Mouse (Mus musculus) right cerebral cortex, postnatal 4 days (tissue): ENCODE results near the gene Ube2c.
"Not testable (repeated sequence)": the region's sequence is repeated elsewhere in the genome, so short reads cannot be mapped to it uniquely, and the experiment has no call there.

Experiments
- DNase-seq: peaks from one replicate; pipeline ENCODE4 v3.0.0-alpha.2; 2022

The Ube2c gene

DNA sequence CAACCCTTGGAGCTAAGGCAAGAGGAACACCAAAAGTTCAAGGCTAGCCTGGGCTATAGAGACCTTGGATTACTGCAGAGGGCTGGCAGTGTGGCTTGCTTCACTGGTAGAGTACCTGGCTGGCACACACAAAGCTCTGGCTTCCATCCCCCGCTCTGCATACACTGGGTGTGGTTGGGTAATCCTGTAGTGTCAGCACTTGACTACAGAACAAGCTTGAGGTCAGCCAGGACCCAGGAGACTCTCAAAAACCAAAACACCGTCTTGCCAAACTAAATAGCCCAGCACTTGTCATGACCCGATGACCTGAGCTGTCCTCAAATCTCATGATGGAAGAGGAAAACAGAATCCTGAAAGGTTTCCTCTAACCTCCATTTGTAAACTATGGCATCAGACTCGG lies 20.8 kb downstream of the Ube2c start:
- DNase-seq, result no peak

DNA sequence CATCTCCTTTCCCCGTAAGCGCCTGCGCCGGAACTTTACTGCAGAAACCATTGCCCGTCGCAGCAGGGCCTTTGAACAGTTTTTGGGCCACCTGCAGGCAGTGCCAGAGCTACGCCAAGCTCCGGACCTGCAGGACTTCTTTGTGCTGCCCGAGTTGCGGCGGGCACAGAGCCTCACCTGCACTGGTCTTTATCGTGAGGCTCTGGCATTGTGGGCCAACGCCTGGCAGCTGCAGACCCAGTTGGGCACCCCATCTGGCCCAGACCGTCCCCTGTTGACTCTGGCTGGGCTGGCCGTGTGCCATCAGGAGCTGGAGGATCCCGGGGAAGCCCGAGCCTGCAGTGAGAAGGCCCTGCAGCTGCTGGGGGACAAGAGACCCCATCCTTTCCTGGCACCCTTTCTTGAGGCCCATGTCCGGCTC lies 22.2 kb downstream of the Ube2c start:
- peak; percentile 30 for DNase-seq

DNA sequence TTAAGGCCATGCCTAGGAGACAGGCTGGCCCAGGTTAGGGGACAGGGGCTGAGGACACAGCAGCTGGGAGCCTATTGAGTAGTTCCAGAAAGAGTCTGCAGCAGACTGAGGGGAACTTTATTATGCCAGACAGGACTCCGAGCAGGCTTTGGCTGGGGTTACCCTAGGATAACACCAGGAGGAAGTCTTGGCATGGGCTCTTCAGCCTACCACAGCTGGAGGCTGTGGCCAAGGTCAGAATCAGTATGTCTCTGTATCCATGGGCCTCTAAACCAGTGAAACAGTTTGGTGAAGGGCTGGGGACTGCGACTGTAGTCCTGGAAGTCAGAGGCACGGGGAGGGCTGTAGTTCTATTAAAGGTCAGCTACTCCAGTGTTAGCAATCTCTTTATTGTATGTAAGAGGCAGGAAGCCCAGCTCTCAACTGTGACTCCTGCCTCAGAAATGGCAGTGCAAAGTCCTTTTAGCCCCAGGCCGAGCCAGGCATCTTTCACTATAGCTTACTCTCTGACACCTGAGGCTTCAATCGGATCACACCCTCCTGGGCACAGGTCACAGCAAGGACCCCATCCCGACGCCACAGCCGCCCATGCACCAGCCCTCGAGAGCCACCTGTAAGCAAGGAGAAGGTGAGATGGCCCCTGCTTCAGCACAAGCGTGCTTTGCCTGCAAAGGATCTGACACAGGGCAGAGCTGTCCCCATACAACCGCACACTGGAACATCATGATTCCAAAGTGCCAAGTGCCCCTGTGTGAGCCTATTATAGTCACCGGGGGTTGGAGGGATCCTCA lies 22.9 kb downstream of the Ube2c start:
- DNase-seq, result no peak

DNA sequence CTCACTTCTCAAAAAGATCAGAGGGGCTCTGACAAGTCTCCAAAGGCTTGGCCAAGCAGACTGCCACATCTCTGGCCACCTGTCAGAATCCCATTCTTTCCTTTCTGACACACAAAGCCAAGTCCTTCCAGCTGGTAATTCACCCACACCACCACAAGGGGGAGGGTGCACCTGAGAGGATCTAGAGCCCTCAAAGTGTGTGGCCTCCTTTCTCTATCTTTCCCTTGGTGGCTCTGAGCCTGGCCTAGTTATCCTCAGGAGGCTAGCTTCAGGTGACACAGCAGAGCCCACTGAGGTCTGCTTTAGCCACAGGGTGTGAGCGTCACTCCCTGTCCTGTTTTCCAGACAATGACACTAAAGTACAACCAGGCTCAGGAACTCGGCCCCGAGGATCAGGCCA lies 23.5 kb downstream of the Ube2c start:
- peak; percentile 46 for DNase-seq

DNA sequence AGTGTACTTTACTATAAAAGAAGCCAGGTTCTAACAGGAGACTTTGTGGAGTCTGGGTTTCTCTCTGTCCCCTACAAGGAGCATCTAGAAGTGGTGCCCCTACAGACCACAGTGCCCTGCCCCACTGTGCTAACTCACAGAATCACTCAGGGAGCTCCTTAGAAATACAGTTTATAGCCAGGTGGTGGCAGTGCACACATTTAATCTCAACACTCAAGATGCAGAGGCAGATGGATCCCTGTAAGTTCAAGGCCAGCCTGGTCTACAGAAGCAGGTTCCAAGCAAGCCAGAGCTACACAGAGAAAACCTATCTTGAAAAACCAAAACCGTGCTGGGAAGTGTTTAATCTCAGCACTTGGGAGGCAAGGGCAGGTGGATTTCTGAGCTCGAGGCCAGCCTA lies 24.1 kb downstream of the Ube2c start:
- DNase-seq, result no peak

DNA sequence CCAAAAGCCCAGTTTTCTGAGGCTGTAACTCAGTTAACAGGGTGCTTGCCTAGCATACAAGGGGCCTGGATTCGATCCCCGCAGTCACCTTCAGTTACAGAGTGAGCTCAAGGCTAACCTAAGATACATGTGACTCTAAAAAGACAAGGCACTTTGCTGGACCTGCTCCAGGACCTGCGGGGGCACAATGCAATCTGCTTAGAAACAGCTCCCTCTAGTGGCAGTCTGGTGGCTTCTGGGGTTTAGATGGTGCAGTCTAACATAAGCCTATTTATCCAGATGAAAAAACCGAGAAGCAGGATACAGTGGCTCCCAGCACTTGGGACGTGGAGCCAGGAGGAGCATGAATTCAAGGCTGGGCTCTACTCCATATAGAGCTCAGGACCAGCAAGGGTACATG lies 24.6 kb downstream of the Ube2c start:
- DNase-seq, result peak; percentile 80

DNA sequence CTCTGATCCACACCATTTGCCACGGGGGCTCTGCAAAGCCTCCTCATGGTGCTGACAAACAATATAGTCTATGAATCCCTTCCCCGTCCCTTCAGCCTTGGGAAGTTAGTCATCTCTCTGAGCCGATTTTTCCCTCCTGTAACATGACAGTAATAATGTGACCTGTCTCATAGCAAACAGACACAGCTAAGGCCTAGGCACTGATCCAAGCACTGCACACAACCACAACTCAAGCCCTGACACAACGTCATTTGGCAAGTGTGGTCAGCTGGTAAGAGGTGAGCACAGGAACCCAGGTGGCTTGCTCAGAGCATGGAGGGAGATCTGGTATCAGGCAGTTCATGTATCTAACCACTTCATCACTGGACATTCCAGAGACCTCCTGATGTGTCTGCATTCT lies 26.2 kb downstream of the Ube2c start:
- no peak for DNase-seq

DNA sequence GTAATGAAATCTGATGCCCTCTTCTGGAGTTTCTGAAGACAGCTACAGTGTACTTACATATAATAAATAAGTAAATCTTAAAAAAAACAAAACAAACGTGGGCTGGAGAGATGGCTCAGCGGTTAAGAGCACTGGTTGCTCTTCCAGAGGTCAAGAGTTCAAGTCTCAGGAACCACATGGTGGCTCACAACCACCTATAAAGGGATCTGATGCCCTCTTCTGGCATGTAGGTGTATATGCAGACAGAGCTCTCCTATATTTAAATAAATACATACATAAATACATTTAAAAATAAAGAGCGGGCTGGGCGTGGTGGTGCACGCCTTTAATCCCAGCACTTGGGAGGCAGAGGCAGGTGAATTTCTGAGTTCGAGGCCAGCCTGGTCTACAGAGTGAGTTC lies 28.9 kb downstream of the Ube2c start:
- DNase-seq, result not testable (repeated sequence)

DNA sequence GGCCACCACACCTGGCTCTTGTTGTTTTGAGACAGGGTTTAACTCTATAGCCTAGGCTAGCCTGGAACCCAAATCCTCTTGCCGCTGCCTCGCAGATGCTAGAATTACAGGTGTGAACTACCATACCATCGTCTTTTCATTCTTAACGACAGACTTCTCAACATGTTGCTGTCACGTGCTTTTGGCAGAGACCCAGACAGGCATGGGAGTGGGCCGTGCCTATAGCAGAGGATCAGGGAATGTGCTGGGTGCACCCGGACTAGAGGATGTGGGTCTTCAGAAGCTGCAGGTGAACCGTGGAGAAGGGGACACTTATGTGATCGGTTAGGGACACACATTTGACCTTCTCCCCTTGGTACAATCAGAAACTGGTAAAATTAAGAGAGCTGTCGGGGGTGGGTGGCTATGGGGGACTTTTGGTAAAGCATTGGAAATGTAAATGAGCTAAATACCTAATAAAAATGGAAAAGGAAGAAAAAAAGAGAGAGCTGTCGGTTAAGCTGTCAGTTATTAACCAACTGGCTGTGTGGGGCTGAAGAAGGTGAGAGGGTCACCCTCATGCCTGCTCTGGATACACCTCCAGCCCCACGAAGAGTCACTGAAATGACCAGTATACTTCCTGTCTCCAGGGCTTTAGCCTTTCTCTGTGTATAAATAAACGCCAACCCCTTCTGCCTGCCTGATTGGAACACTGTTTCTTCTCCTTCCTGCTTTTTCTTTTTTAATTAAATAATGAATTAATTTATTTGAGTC lies 30.7 kb downstream of the Ube2c start:
- DNase-seq, result no peak

DNA sequence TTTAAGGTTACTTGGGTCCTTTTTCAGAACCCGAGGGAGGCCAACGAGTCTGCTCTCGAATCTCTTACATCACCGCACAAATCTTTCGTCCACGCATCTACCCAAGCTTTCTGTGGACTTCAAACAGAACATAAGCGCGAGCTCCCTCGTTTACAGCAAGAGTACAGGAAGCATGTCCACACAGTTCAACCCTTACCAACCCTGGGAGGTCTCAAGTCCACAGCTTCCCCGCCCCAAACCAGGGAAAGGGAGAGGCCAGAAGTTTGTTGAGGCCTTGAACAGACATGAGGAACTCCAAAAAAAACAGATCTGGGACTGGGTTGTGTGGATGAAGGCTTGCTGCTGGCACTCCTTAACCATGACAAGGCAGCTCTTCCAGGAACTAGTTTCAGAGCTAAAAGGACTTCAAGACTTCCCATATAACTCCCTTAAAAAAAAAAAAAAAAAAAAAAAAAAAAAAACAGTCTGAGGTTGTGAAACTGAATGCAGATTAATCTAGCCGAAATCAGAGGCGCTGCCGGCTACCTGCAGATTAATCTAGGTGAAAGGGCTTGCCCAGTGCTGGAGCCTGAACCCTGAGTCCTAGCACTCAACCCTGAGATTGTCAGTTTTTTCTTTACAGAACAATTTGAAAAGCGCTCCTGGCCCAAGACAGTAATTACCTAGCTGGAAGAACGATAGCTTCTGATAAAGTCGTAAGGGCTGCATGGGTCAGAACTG lies 33.7 kb downstream of the Ube2c start:
- no peak for DNase-seq

DNA sequence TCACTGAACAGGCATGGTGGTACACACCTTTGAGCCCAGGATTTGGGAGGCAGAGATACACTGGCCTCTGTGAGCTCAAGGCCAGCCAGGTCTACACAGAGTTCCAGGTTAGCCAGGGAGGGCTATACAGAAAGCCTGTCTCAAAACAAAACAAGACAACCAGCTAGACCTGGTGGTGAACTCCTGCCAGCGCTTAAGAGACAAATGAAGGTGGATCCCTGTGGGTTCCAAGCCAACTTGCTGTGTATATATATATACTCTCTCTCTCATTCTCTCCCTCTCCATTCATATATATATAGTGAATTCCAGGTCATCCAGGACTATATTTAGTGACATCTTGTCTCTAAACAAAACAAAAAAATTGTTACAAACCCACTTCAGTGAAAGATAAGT lies 34.2 kb downstream of the Ube2c start:
- no peak for DNase-seq

DNA sequence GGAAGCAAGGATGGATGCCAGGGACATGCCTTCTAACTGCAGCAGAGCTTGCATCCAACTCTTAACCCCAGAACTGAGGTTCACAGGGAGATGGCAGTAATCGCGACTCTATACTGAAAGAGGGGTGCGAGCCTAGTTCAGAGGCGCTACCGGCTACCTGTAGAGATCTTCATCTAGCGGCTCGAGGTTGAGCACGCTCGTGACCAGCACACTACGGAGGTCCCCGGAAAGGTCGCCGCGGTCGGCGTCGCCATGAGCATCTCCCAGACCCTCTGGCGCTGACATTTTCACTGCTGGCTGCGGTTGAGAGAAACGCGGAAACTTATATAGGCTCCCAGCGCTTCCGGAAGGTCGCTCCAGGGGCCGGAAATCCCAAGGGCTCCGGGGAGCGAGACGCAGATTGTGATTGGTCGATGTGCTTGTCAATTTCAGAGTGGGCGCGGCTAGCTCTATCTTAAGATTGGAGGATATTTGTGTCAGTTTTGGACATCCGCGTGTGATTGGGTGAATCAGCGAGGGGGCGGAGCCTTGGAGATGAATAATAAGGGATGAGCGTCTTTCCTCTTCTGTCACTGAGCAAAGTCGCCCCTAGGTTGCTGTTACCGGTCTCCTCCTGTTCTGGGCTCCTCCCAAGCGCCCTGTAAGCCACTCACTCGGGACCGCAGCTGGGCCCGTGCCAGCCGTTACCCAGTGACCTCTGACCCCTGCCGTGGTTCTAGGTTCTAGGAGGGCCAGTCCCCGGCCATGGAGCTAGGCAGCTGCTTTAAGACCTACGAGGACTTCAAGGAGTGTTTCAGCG lies 35.0 kb downstream of the Ube2c start, which contains the start of the genes Acot8 and Zswim3:
Acot8 (minus strand) TSS at position 350 of the 799 bp plus-strand sequence.
Zswim3 (plus strand) TSS at position 566 of the 799 bp plus-strand sequence.
- peak; percentile 96 for DNase-seq

DNA sequence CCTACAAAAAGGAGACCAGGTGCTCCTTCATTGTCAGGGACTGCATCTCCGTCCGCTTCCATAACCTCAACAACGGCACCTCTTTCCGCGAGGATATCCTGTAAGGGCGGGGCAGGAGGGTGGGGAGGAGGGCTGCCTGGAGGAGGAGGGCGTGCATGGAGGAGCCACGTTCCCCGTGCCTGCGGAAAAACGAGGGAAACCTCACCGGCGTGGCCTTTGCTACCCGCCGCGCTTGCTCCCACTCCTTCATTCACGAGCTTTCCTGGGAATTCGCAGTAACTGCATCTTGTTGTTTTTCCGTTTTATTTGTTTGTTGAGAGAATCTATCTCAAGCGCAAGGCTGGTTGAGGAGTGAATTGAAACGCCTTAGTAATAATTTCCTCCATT lies 35.6 kb downstream of the Ube2c start:
- no peak for DNase-seq

DNA sequence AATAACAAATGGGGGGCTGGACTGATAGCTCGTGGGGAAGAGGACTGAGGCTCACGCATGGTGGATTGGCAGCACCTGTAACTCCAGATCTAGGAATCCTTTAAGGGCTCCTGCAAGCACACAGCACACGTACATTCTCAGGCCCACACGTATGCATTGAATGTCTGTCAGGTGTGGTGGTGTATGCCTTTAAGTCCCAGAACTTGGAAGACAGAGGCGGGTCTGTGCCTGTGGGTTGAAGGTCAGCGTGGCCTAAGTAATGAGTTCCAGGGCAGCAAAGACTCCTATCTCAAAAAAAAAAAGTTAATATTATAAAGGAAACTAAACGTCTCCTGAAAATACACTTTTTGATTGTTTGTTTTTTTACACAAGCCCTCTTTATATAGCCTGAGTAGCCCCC lies 36.9 kb downstream of the Ube2c start:
- no peak for DNase-seq

DNA sequence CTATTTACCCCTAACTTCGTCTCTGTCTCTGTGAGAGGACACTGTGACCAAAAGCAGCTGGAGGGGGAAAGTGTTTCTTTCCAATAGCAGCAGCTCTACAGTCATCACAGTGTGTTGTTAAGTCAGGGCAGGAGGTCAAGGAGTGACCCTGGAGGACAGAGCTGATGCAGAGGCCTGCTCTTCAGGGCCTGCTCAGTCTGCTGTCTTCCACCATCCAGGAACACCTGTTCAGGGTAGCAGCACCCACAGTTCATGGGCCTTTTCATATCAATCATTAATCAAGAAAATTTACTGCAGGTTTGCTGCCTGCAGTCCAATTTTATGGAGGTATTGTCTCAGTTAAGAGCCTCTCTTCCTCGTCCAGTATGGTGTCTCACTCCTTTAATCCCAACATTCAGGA lies 43.9 kb downstream of the Ube2c start:
- no peak for DNase-seq

DNA sequence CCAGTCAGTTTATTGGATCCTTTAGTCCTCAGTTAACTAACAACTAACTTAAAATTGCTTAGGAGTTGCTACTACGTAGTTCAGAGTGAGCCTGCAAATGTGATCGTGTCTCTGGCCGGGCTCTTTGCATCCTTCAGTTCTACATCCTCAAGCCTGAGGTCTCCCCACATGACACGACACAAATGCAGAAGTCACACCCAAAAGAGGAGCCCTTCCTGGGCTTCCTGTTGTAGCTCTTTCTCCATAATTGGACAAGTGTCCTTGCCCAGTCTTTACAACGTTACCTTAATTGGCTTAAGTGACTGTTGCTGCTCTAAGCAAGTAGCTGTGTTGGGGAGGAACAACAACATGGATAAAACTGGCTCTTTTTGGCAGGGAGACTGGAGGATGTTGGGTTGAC lies 45.6 kb downstream of the Ube2c start:
- DNase-seq, result no peak

DNA sequence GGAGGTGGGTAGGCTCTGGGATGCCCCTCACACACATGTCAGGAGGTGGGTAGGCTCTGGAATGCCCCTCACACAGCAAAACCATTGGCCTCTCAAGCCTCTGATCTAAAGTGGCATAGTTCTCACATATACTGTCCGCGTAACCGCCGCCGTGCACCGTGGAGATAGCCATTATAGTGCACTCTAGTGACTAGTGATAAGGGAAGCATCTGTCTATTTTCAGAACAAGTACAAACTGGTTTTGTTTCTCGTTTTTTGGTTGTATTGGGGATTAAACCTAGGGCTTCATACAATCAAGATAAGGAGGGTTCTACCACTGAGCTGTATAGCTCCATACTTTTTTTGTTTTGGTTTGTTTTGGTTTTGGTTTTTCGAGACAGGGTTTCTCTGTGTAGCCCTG lies 46.1 kb downstream of the Ube2c start:
- no peak for DNase-seq

DNA sequence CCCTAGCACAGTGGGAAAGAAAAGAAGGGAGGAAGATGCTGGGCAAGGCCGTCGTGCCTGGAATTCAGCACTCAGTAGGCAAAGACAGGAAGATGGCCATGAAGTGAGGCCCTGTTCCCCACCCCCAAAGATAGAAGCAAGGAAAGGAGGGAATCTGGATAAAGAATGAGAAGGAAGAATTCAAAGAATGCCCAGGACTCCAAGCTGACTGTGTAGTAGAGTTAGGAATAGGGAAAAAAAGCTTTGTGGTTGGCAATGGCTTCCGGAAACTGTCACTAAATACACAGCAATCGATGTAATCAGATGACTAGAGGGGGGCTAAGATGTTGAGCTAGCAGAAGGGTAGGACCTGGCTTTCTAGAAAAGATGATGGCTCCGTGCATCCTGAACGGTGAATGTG lies 47.5 kb downstream of the Ube2c start:
- no peak for DNase-seq

DNA sequence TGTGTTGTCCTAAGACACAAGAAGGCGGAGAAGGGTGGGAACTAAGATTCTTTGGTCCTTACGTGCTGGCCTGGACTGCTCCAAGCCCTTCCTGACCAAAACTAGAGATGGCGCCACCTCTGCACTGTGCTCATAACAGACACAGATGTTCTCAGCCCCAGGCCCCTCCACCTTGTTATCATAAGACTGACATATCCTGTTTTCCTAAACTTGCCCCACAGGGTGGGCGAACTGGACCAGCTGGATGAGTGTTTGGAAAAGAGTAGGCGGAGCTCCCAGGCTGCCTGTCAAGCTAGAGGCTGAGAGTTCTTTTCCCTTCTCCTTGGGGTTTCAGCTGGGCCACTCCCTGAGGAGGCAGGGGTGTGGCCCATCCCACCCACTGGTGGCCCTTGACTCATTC lies 48.0 kb downstream of the Ube2c start:
- no peak for DNase-seq

DNA sequence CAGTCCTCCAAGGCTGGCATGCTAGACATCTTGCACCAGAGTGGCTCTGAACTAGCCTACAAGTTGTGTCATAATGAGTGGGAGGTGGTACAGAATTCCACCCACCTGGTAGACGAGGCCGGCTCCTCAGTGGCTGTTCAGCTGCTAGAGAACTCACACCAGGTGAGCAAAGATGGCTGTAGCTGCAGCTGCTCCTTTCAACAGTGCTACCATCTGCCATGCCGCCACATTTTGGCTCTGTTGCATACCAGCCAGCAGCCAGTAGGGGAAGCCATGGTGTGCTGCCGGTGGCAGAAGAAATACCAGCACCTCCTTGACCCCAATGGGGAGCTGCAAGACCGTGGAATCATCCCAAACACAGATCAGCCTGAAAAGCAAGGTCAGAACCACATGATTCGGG lies 51.4 kb downstream of the Ube2c start:
- no peak for DNase-seq

DNA sequence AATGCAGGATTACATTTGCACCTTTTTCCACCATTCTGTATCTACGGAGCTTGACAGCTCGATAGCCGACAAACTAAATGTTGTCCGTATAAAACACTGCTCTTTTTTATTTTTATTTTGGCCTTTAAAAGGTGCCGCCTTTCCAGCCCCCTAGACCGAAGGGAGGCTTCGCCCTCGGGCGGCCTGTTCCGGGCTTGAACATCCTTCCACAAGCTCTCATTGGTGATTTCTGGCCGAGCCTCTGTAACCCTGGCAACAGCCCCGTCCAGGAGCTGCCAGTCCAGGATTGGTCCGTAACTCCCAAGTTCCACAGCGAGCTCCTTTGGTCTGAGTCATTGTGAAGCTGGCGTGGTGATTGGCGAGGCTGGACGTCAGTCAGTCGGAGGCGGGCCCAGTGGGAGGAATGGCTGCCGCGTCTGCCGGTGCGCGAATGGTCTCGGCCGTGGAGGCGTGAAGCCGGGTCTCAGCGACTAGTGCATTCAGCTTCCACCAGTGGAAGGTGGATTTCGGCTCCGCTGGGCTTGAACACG lies 53.0 kb downstream of the Ube2c start, which contains the start of gene Zswim1:
Zswim1 (plus strand) TSS at position 51 of the 530 bp plus-strand sequence.
- DNase-seq, result peak; percentile 100

DNA sequence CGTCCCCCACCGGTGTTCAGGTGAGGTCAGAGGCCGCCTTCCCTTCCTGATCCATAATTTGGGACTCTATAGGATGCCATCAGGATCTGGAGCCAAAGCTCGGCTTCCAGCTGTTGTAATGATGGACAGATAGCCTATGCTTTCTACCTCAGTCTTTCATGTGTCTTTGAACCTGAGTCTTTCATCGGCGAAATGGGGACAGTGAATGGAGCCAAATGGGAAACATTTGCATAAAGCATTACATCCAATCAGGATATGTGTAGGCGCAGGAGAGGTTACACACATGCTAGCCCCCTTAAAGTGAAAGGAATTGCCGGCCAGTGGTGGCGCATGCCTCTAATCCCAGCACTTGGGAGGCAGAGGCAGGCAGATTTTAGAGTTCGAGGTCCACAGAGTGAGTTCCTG lies 53.5 kb downstream of the Ube2c start:
- DNase-seq, result no peak
